Mouse (Mus musculus) layer of hippocampus, postnatal 25 days (tissue): ENCODE data around the gene Cald1. TPM values are rescaled to one million over a fixed set of nuclear protein-coding genes. Genes with fewer than 3 reads are reported as not detected.

Experiments used
- DNase-seq, 2 experiments: peaks; one replicate each; pipeline ENCODE4 v3.0.0; 2022; ENCODE audit warnings: mixed read lengths in 2 of 2, low spot score in 1 of 2; ENCODE audit errors: extremely low spot score in 1 of 2
- total RNA-seq, 2 experiments: library from RNA; stranded (reverse); gene quantifications; 2 replicates each; pipeline ENCODE4 v1.2.3; 2021

The Cald1 gene
- 10 to 100 TPM; 25.4 to 34.4 TPM for total RNA-seq

DNA sequence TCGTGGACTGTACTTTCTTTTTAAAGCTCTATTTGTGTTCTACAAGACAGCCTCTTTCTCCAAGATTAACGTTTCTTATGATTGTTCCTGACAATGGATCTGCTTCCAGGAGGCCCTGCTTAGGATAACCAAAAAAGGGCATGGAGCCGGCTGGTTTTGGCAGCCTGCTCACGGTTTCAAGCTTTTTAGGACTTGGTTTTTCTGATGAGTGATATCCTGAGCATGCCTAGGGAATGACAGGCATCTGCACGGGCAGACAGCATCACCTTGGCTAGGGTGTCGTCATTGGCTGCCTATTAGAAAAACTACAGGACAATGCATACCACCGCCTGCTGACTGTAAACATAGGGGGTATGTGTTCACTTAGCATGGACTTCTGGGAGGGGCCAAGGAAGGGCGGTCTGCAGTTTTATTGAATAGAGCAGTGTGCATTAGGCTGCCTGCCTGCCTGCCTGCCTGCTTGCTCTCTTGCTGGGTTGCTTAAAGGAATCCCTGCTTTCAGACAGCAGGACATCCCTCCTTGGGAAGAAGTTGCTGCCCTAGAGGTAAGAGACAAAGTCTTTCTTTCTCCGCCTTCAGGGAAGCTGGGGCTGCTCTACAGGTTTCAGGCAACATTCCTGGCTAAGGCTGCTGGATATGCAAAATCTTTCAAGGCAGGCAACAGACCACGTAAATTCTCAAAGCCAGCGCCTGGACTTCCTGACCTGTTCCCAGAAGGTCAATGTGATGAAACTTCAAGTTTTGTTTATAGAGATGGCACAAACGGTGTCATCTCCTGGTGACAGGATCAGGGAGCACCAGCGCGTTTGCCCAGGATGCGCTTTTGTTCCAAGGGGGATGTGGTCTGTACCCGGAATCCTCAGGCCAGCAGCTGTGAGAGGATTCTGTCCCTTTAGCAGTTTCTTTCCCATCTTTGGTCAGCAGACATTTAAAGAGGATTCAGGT is at the start of gene Cald1:
Gene Cald1, plus strand, starts transcription at position 380 of the 945 bp plus-strand sequence.
- no peak for DNase-seq

DNA sequence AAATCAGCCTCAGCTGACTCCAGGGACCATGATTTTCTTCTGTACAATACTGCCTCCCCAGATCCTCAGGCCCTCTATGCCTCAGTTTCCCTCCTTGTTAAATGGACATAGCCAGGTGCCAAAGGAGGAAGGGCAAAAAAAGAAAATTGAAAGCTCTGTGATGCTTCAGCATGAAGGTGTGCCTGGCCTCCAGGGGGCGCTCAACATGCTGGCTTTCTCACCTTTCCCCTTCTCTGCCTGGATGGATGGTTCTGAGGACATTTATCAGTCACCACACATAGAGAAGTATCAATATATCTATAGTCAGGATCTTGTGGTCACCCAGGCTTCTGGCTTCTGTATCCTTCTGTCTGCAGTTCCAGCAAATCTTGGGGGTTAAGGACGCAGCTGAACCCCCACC is 49.3 kb upstream of the Cald1 start:
- DNase-seq = peak; percentile 24 to 63

DNA sequence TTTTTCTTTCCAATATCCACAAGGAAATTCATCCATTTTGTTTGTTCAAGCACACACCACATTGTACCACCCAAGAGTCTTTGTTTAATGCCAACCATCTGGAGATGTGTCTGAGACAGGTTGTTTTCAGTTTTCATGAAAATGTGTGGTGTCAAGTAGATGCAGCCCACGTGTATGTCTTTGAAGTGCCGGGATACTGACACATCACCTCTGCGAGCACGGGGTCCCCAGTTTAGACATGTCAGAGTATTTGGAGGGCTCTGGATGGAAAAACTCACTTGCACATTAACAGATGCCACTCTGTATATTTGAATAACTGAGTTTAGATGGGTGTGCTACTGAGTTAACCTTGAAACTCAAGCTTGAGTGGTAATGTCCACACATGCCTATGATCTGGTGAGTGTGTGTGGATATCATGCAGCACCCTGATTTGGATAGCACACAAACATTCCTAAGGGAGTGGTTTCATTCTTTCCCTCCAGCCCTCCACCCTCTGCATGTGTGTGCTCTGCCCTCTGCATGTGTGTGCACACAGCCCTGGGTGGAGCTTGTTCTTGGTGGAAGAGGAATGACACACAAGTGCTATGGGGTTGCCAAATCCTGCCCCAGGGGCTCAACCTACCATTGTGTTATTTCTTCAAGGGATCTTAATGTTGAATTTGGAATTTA is 45.7 kb upstream of the Cald1 start:
- DNase-seq = no peak

DNA sequence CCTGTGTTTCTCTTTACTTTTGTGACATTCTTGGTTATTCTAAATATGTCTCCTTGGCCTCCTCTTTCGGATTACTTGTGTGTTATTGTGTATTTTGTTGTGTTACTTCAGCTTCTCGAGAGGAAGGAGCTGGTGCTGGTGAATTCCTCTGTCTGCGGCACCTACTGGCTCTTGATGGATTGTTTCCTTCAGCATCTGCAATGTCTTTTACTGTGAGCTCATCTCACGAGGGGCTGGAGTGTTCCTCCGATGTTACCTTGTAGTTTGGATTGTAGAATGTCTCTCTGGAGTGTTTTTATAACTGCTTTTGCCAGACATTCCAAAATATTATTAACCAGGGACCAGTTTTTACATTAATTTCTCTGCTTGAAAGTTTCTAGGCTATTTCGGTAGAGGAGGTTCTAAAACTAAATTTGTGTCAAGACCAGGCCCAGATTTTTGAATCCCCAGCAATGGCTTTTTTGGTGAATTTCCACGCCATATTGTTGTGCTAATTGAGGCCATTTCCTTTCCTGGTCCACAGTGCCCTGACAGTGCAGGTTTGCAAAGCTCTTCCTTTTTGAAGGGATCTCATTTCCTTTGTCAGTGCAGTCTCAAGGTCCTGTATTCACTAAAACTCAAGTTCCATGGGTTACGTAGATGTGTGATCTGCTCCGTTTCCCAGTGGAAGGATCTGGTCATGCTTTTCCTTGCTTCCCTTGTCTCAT is 43.9 kb upstream of the Cald1 start:
- no peak for DNase-seq

DNA sequence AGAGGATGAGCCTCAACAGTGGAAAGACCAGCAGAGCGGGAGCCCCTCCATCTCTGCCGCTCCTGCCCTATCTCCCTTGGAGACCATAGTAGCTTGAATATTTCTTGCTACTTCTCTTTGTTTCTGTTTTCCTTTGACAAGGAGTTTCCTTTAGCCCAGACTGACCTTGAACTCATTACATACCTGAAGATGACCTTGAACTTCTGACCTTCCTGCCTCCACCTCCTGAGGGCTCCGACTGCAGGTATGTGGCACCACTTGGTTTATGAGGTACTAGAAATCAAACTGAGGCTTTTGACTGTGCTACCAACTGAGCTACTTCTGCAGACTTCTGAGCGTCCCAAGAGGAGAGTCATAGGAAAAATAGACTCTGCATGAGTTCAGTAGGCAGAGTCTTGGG is 38.8 kb upstream of the Cald1 start:
- DNase-seq = no peak

DNA sequence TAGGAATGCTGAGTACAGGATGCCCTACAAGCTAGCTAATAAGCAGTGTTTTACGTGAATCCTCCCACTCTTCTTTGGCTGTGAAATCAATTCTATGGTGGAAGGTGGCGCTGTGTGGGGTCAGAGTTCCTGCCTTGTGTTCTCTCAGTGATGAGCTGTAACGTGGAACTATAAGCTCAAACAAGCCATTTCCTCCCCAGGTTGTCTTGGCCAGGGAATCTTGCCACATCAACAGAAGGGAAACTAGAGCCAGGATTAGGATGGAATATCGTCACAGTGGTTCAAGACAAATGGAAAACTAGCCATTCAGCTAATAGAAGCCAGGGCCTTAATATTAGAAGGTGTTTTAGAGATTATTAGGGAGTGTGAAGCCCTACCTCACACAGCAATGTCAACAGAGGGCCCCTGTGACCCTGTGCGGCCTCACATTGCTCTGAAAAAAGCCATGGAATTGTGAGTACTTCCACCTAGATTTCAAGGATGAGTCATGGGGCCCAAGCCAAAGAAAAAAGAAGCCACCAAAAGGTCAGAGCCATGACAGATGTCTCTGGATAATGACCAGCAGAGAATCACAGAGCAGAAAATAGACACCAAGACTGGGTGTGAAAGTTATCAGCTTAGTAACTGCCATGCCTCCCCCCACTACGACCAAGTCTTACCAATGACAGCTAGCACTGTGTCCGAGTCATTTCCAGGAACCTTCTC is 33.0 kb upstream of the Cald1 start:
- no peak for DNase-seq

DNA sequence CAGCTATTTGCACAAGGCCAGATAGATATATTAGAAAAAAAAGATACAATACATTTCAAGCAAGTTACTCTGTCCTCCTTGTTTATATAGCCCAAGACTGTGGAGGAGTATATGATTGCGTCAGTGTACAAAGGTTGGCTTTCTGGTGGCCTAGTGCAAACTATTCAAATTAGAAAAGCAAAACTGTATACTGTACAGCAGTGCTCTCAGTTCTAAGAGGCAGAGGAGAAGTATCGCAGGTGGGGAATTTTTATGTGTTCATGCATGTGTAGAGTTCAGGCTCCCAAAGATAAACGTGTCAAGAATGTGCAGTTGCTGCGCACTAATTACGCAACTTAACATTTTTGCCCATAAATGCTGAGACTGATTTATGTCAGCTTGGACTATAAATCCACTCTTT is 31.0 kb upstream of the Cald1 start:
- no peak for DNase-seq

DNA sequence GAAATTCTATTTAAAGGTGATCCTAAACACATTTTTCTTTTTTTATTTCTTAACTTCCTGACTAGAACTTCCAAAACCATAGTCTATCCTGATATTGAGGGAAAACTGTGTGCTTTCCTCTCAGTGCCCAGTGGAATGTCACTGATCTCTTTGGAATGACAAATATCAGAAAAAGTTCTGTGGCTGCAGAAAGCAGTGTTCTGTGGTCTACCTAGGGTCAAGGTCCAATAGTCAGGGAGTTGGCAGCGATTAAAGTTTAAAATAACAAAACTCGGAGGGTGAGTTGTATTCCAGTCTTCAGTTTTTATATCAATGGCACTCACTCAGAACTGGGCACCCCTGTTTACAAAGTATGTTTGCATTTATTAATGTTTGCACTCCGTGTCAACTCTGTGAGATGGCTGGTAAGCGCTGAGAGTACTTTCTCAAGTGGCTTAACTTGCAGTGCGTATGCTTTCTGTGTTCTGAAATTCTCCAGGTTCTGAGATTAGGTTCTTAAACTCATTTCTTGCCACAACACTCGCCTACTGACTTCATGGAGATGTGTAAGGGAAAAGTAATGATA is 18.7 kb upstream of the Cald1 start:
- DNase-seq = no peak

DNA sequence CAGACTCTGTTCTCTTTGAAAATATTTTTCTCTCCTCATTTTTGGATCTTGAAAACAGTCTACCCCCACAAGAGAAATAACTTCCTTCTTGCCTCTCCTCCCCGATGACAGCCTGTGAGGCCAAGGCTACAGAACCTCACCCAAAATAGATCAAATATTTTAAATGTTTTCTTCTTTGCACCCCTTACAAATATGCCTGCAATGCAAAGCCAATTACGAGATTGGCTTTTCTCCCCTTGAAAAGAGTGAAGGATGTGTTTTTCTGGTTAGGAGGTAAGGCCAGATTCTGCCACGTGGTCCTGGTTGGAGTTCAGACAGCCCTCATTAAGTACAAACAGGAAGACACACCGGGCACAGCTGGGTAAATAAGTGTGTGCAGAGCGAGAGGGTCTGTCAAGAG is 14.9 kb upstream of the Cald1 start:
- DNase-seq = no peak

DNA sequence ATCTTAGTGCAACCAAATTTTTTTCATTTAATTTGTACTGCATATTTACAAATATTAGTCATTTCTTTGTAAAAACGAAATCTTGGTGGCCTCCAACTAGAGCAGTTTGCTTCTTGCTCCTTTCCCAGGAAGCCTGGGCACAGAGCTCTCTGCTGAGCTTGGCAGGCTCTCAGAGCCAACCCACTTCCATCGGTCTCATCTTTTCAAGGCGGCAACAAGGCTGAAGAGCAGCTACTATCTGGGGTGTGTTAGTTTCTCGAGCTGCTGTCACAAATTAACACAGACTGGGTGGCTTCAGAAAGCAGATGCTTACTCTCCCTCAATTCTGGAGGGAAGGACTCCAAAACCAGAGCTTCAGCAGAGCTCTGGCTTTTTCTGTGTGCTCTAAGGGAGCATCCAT is 10.2 kb upstream of the Cald1 start:
- no peak for DNase-seq

DNA sequence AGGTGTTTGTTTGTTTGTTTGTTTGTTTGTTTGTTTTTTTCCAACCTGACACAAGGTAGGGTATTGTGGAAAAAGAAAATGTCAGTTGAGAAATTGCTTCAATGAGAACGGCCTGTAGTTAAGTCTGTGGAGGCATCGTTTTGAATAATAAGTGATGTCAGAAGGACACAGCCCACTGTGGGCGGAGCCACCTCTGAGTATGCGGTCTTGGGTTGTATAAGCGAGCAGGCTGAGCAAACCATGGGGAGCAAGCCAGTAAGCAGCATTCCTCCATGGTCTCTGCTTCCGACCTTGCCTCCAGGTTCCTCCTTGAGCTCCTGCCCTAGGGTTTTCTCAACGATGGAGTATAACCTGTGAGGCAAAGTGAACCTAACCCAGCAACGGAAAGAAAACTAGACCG is 7.6 kb upstream of the Cald1 start:
- DNase-seq = no peak

DNA sequence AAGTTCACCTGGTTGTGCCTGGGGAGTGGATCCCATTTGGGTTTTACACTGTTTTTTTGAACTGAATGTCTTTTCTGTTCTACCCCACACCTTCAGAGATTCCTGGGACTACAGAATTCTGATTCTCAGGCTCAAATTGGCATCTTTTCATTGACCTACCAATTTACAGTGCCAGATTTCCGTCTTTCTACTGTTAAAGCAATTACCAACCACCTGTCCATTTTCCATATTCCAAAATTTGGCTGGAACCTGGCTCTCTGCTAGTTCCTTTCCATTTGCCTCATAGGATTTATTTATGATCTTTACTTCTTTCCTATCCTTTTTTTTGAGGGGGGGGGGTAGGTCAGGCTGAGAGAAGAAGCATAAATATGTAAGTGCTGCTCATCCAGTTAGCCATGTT is 4.9 kb upstream of the Cald1 start:
- no peak for DNase-seq

DNA sequence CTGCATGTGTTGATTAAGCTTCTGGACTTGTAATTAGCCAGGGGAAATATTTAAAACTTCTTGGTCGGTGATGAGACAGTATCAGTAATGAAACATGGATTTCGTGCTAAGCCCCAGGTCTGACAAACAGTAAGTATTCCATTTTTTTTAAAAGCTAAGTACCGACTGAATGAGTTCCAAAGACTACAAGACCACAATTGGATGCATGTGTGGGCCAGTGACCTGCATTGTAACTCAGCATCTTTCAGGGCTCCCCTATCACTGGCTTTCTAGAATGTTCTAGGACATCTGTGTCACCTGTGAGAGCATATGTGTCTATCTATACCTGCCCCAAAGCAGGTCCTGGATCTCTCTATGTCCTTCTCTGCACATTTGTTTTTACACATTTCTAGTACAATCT is 984 bp upstream of the Cald1 start:
- DNase-seq = no peak

DNA sequence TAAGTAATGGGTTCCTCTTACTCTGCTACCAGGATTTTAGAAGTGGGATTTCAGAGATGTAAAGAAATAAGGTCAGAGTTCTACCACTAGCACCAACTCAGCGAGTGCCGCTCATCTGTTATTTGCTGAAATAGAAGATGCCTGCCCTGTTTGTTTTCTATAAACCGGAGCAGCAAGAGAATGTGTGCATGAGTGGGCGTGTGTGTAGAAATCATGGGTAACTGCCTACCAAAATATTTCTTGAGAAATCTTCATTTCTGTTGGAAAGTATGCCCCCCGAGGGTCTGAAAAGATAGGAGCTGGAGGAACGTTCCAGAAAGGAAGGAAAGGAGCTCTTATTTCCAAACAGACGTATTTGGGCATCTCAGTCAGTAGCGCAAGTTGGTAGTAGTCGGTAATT is 871 bp downstream of the Cald1 start:
- DNase-seq = no peak

DNA sequence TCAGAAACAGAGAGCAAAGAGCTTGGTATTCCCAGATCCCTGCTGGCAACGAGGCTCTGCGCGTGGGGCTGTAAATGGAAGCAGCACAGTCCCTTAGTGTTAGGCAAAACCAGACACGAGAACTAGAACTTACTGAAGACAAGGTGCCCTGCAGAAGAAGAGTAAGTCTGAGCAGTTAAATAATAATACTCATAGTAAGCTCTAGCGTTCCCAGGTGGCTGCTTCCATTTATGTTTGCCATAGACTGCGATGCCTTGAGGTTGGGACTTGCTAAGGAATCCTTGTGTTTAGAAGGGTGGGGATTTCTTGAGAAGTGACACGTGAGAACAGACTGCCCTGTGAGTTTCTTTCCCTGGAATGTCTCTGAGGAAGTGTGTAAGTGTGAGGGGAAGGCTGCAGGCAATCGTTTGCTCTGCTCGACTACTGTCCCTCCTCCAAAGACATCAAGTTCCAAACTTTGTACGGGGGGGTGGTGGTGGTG is 1.4 kb downstream of the Cald1 start:
- no peak for DNase-seq

DNA sequence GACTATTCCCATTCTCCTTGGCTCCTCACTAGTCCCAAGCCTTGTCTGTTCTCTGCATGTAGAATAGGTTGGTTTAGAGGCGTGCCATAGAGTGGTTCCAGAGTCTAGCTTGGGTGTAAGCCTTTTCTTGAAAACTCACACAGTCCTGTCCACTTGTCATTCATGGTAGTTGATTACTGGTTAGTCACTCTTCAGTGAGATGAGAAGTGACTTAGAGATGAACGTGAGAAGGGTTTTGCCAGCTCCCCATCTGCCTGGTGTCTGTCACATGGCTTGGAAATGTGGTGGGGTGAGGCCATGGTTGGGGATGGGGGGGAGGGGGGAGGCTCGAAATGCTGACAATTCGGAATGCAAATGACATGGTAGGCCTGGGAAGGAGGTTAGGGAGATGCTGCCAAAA is 2.5 kb downstream of the Cald1 start:
- DNase-seq = no peak

DNA sequence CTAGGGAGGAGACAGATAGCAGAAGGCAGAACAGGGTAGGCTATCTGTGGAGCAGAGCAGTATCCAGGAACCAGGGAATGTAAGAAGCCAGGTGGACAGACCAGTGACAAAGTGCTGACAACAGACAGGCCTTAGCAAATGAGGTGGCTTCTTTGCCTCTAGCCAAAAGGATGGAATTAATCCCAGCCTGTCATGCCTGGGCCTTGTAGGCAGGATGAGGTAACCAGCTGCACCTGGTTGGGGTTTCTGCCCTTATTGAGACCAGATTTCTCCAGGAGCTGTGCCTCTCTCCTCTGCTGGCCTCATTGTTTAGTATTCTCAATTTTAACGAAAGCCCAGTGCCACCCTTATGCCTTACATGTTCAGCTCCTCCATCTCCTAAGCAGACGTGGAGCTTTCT is 3.8 kb downstream of the Cald1 start:
- DNase-seq = no peak

DNA sequence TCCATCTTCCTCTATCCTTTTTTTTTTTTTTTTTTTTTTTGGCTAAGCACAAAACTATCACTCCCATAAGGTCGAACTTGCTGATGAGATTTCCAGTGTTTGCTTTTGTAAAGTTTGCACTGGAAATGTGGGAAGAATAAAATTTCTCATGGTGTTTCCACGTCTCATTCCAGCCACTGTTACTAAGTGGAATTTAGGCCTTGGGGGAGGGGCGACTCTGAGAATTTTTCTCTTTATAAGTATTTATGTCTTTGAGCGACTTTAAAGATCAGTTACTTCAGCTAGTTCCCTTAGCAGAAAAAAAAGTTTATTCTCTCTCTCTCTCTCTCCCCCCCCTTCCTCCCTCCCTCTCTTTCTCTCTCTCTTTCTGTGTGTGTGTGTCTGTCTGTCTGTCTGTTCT is 8.1 kb downstream of the Cald1 start:
- no peak for DNase-seq

DNA sequence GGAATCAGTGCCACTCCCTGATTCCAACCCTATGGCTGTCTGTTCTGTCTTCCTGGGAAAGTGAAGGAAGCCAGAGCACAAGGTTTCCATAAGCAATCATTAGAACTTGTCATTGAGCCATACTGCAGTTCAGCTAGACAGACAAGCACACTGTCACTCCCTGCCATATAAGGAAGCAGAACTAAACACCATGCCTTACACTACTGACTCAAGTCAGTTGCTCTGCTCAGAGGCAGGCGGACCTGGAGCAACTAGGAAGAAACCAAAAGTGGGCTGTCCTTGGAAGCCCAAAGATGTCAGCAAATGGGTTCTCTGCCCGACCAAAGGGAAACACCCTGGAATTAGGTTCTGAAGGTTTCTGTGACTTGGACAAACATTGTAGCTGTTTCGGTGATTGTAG is 10.3 kb downstream of the Cald1 start:
- DNase-seq = no peak
